Mouse (Mus musculus) hindbrain, embryonic 11.5 days (tissue): ENCODE measurements around the gene Dnmbp. TPM values are rescaled to one million over a fixed set of nuclear protein-coding genes. Genes with fewer than 3 reads are reported as not detected.

ENCODE experiments used
- ATAC-seq: fragments of 200-750 bp; cut with Nextera tagmentation; 2 replicates; pipeline ENCODE4 v1.8.0; 2017; ENCODE audit warnings: mild to moderate bottlenecking, moderate TSS enrichment, moderate library complexity; ENCODE audit not compliant: low FRiP score
- DNase-seq: peaks from one replicate; pipeline ENCODE4 v3.0.0-alpha.2; 2015; ENCODE audit warnings: low spot score
- H3K27ac ChIP-seq: fragments of 300-500 bp; sonication (generic); 2 replicates; pipeline ENCODE4 v1.5.1; 2014; ENCODE audit warnings: mild to moderate bottlenecking, low read depth, low read length
- H3K27me3 ChIP-seq: fragments of 300-500 bp; sonication (generic); 2 replicates; pipeline ENCODE4 v1.6.1; 2014; ENCODE audit warnings: mild to moderate bottlenecking, low read length, moderate library complexity, mixed read lengths; ENCODE audit not compliant: control insufficient read depth, insufficient read depth
- H3K36me3 ChIP-seq: fragments of 300-500 bp; sonication (generic); 2 replicates; pipeline ENCODE4 v1.6.1; 2014; ENCODE audit warnings: mild to moderate bottlenecking, low read length, moderate library complexity, mixed read lengths; ENCODE audit not compliant: control insufficient read depth, insufficient read depth
- H3K4me1 ChIP-seq: fragments of 300-500 bp; sonication (generic); replicated peaks from 2 replicates; pipeline ENCODE4 v1.6.1; 2014; ENCODE audit warnings: low read length, mixed read lengths; ENCODE audit not compliant: control insufficient read depth, insufficient read depth
- H3K4me2 ChIP-seq: fragments of 300-500 bp; sonication (generic); replicated peaks from 2 replicates; pipeline ENCODE4 v1.6.1; 2014; ENCODE audit warnings: mild to moderate bottlenecking, low read depth, low read length
- H3K4me3 ChIP-seq: fragments of 300-500 bp; sonication (generic); 2 replicates; pipeline ENCODE4 v1.5.1; 2014; ENCODE audit warnings: low read depth, low read length
- H3K9ac ChIP-seq: fragments of 300-500 bp; sonication (generic); 2 replicates; pipeline ENCODE4 v1.6.1; 2014; ENCODE audit warnings: low read depth, low read length
- H3K9me3 ChIP-seq: fragments of 300-500 bp; sonication (generic); 2 replicates; pipeline ENCODE4 v1.6.1; 2016; ENCODE audit warnings: low read length; ENCODE audit not compliant: control insufficient read depth
- WGBS: fragments of 180-500 bp; shearing (Covaris S2); extraction: QIAGEN DNeasy Blood & Tissue Kit; methylation state at CpG from one replicate; pipeline ENCODE4 v1.1.7; 2014; 5-methylcytosine and 5-hydroxymethylcytosine counted together
- polyA plus RNA-seq: library from polyadenylated mRNA; unstranded; fragments of >200 nt; fragmentation: Nextera tagmentation; extraction: Ambion mirVana; gene quantifications from 2 replicates; pipeline ENCODE4 v1.2.1, GENCODE M21; 2014

The Dnmbp gene
- polyA plus RNA-seq, 1 experiment from 2014 or later, result 13.5 TPM

- no peak for ATAC-seq
- Histone ChIP-seq H3K4me3 (no peak overlapping the region), H3K4me1 (no peaks in the 10 kb centered on the region), H3K36me3 (no peaks in the 10 kb centered on the region), H3K27me3 (no peaks in the 10 kb centered on the region), H3K4me2 (no peak overlapping the region), H3K27ac (no peak overlapping the region), H3K9me3 (no peaks in the 10 kb centered on the region), H3K9ac (no peak overlapping the region)
- no peak for DNase-seq
- 92% methylated on average over 8 of the region's 8 CpGs for WGBS
These were observed 32.1 kb upstream of the Dnmbp start for GRCm38 (mm10) chr19:43972129-43972528.

DNA sequence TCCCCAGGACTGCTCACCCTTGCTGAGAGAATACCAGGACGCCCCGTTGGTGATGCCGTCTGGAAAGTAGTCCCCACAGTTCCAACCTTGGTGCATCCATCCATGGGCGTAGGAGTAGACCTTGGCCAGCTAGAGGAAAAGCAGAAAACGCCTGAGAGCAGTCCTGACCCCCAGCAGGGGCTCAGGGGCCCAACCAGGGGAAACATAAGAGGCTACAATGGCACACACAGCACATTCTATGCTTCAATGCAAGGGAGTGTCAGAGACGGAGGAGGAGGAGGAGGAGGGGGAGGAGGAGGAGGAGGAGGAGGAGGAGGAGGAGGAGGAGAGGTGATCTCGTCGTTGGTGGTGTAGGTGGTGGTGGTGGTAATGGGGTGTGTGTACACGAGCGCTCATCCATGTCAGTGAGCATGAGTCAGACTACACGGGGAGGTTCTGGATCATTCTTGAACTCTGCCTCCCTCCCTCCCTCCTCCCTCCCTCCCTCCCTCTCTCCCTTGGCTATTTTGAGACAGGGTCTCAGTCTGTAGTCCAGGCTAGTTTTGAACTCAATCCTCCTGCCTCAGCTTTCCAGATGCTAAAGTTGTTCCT is 28.5 kb upstream of the Dnmbp start:
- H3K9ac ChIP-seq, result no peak overlapping the region
- H3K4me3 ChIP-seq, result no peak overlapping the region
- H3K27me3 ChIP-seq, result no peaks in the 10 kb centered on the region
- no peaks in the 10 kb centered on the region for H3K4me1 ChIP-seq
- no peaks in the 10 kb centered on the region for H3K36me3 ChIP-seq
- no peaks in the 10 kb centered on the region for H3K9me3 ChIP-seq
- 42% methylated on average over 8 of the region's 11 CpGs for WGBS
- peak; percentile 14 for DNase-seq
- H3K4me2 ChIP-seq, result no peak overlapping the region
- H3K27ac ChIP-seq, result no peak overlapping the region
- no peak for ATAC-seq

GRCm38 (mm10) chr19:43966481-43966880 is 26.5 kb upstream of the Dnmbp start:
- H3K9ac ChIP-seq, result no peak overlapping the region
- no peak overlapping the region for H3K4me2 ChIP-seq
- ATAC-seq, result no peak
- 88% methylated on average over 2 of the region's 2 CpGs for WGBS
- no peaks in the 10 kb centered on the region for H3K36me3 ChIP-seq
- H3K27ac ChIP-seq, result no peak overlapping the region
- no peaks in the 10 kb centered on the region for H3K9me3 ChIP-seq
- H3K4me1 ChIP-seq, result no peaks in the 10 kb centered on the region
- H3K27me3 ChIP-seq, result no peaks in the 10 kb centered on the region
- H3K4me3 ChIP-seq, result no peak overlapping the region
- DNase-seq, result no peak

GRCm38 (mm10) chr19:43965496-43966085 is 25.6 kb upstream of the Dnmbp start:
- WGBS, result 90% methylated on average over 11 of the region's 11 CpGs
- H3K9me3 ChIP-seq, result no peaks in the 10 kb centered on the region

GRCm38 (mm10) chr19:43962795-43963194 is 22.8 kb upstream of the Dnmbp start:
- no peak overlapping the region for H3K4me3 ChIP-seq
- H3K4me2 ChIP-seq, result no peak overlapping the region
- no peaks in the 10 kb centered on the region for H3K36me3 ChIP-seq
- H3K27ac ChIP-seq, result no peak overlapping the region
- no peak for DNase-seq
- no peak for ATAC-seq
- 65% methylated on average over 9 of the region's 9 CpGs for WGBS
- no peaks in the 10 kb centered on the region for H3K9me3 ChIP-seq
- no peaks in the 10 kb centered on the region for H3K4me1 ChIP-seq
- H3K9ac ChIP-seq, result no peak overlapping the region
- no peaks in the 10 kb centered on the region for H3K27me3 ChIP-seq

More at GRCm38 (mm10) chr19:43965496-43966085, 25.6 kb upstream of the Dnmbp start:
- Histone ChIP-seq H3K4me2 (no peak overlapping the region), H3K4me1 (no peaks in the 10 kb centered on the region), H3K27ac (no peak overlapping the region), H3K4me3 (no peak overlapping the region), H3K9ac (no peak overlapping the region), H3K36me3 (no peaks in the 10 kb centered on the region), H3K27me3 (no peaks in the 10 kb centered on the region)
- DNase-seq (no peak), ATAC-seq (no peak)

- no peak for ATAC-seq
- Histone ChIP-seq H3K36me3 (no peaks in the 10 kb centered on the region), H3K4me1 (no peaks in the 10 kb centered on the region), H3K4me2 (no peak overlapping the region), H3K4me3 (no peak overlapping the region), H3K27ac (no peak overlapping the region), H3K27me3 (no peaks in the 10 kb centered on the region), H3K9me3 (no peaks in the 10 kb centered on the region), H3K9ac (no peak overlapping the region)
- WGBS, result 88% methylated on average over 2 of the region's 2 CpGs
- DNase-seq, result peak; percentile 30
These were observed 21.2 kb upstream of the Dnmbp start for GRCm38 (mm10) chr19:43961185-43961584.

DNA sequence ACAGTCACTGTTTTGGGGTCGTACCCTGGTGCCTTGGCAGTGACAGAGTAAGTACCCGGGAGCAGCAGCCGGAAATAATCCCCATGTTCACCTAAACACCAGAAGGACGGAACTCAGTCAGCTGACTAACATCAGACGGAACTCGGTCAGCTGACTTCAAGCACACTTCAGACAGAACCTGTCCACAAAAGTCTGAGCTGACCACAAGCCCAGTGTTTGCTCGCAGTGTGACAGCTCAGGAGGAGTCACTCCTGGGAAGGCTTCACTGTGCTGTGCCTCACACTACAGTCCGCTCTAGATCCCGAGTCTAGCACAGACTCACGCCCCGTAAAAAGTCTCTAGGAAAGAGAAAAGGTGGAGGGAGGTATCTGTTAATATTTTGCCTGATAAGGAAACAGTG is 20.0 kb upstream of the Dnmbp start:
- no peak overlapping the region for H3K4me2 ChIP-seq
- ATAC-seq (no peak), DNase-seq (no peak)
- H3K36me3 ChIP-seq, result no peaks in the 10 kb centered on the region
- 92% methylated on average over 11 of the region's 11 CpGs for WGBS
- no peaks in the 10 kb centered on the region for H3K4me1 ChIP-seq
- no peak overlapping the region for H3K9ac ChIP-seq
- no peak overlapping the region for H3K27ac ChIP-seq
- no peak overlapping the region for H3K4me3 ChIP-seq
- H3K9me3 ChIP-seq, result no peaks in the 10 kb centered on the region
- H3K27me3 ChIP-seq, result no peaks in the 10 kb centered on the region

GRCm38 (mm10) chr19:43959162-43959561 is 19.2 kb upstream of the Dnmbp start:
- no peaks in the 10 kb centered on the region for H3K9me3 ChIP-seq
- H3K27ac ChIP-seq, result no peak overlapping the region
- no peaks in the 10 kb centered on the region for H3K4me1 ChIP-seq
- DNase-seq (peak; percentile 83), ATAC-seq (no peak)
- no peak overlapping the region for H3K9ac ChIP-seq
- no peak overlapping the region for H3K4me3 ChIP-seq
- no peaks in the 10 kb centered on the region for H3K36me3 ChIP-seq
- H3K4me2 ChIP-seq, result no peak overlapping the region
- no peaks in the 10 kb centered on the region for H3K27me3 ChIP-seq
- 26% methylated on average over 2 of the region's 2 CpGs for WGBS

DNA sequence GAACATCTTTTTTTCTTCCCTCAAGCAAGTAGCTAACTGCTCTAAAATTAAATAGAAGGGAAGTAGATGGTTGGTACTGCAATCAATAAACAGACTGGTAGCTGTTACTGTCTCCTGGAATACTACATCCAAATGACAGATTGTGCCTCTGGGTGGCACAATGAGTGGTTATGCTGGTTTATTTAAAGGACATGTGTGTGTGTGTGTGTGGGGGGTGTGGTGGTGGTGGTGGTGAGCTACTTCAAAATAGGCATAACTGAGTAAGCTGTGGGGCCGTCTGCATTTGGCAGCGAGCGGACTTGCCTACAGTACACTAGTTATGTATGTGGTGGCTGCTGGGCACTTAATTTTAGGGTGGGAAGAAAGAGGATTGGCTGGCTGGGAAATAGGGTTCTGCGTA is 17.9 kb upstream of the Dnmbp start:
- Histone ChIP-seq H3K9ac (no peak overlapping the region), H3K27me3 (no peaks in the 10 kb centered on the region), H3K9me3 (no peaks in the 10 kb centered on the region), H3K4me3 (no peak overlapping the region), H3K4me1 (no peaks in the 10 kb centered on the region), H3K27ac (no peak overlapping the region), H3K4me2 (no peak overlapping the region), H3K36me3 (no peaks in the 10 kb centered on the region)
- ATAC-seq (no peak), DNase-seq (no peak)
- 83% methylated on average over 4 of the region's 4 CpGs for WGBS
